In the genomic region with DNA sequence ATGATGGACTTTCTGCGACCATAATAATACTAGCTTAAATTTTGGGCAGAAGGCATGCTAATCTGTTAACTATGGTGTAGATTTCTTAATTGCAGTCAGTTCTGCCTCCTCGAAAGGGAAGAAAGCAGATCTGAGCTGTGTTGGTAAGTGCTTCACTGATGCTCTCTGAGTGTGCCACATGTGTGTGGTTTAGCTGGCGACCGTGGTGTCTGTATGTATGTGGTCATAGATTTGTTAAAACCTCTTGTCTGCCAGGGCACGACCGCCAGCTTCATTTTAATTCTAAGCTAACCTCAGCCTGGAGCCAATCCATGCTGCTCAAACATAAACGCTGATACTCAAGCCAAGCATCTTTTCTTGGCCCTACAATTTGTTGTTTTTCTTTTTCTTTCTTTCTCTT, we compare ENCODE assay signal across 28 mouse cellular contexts.
"Had no signal": no experiment of that assay in that cellular context is flagged by ENCODE, and none has a peak within 500 bp of the region (broad histone marks: within the 10 kb centered on the region; RNA-seq: fewer than 3 reads in every experiment).

No protein-coding gene starts in this region.

- H3K27me3 ChIP-seq: heart, embryonic 13.5 days; heart, embryonic 15.5 days; hindbrain, embryonic 12.5 days; intestine, embryonic 15.5 days; limb, embryonic 13.5 days; limb, embryonic 15.5 days; liver, embryonic 12.5 days had no signal

- H3K9ac ChIP-seq: heart, embryonic 13.5 days; heart, embryonic 15.5 days; hindbrain, embryonic 12.5 days; hindbrain, embryonic 14.5 days; intestine, embryonic 15.5 days; limb, embryonic 13.5 days; limb, embryonic 15.5 days; liver, embryonic 12.5 days; liver, embryonic 14.5 days had no signal

- H3K27ac ChIP-seq: gastrocnemius, adult 2 months; heart, adult 2 months; heart, embryonic 10.5 days; heart, embryonic 13.5 days; heart, embryonic 15.5 days; hindbrain, embryonic 10.5 days; hindbrain, embryonic 12.5 days; hindbrain, embryonic 14.5 days; intestine, embryonic 15.5 days; layer of hippocampus, adult 2 months; limb, embryonic 13.5 days; limb, embryonic 15.5 days; liver, embryonic 12.5 days; liver, embryonic 14.5 days had no signal

- DNase-seq: gastrocnemius, adult 2 months; gastrocnemius, postnatal 10 days; gastrocnemius, postnatal 25 days; heart, postnatal 4 days; kidney, adult 18-20 months; kidney, adult 8-10 months; kidney, postnatal 10 days; kidney, postnatal 25 days; kidney, postnatal 4 days; layer of hippocampus, adult 9-11 months; layer of hippocampus, postnatal 36 days; left cerebral cortex, postnatal 4 days had no signal

- H3K9me3 ChIP-seq: heart, embryonic 10.5 days; heart, embryonic 13.5 days; heart, embryonic 15.5 days; hindbrain, embryonic 10.5 days; hindbrain, embryonic 12.5 days; intestine, embryonic 15.5 days; limb, embryonic 13.5 days; limb, embryonic 15.5 days; liver, embryonic 12.5 days had no signal

- H3K4me1 ChIP-seq: heart, embryonic 10.5 days; heart, embryonic 13.5 days; heart, embryonic 15.5 days; hindbrain, embryonic 10.5 days; hindbrain, embryonic 12.5 days; intestine, embryonic 15.5 days; limb, embryonic 13.5 days; limb, embryonic 15.5 days; liver, embryonic 12.5 days had no signal

- ATAC-seq: hindbrain, embryonic 16.5 days; inflammation-experienced regulatory T-cells, adult 6 months; intestine, embryonic 15.5 days; intestine, postnatal 0 days; liver, embryonic 12.5 days had no signal

- H3K36me3 ChIP-seq: heart, embryonic 10.5 days; heart, embryonic 13.5 days; heart, embryonic 15.5 days; hindbrain, embryonic 10.5 days; hindbrain, embryonic 12.5 days; intestine, embryonic 15.5 days; limb, embryonic 13.5 days; limb, embryonic 15.5 days; liver, embryonic 12.5 days had no signal

- H3K4me2 ChIP-seq: heart, embryonic 13.5 days; heart, embryonic 15.5 days; hindbrain, embryonic 12.5 days; hindbrain, embryonic 14.5 days; intestine, embryonic 15.5 days; limb, embryonic 13.5 days; limb, embryonic 15.5 days; liver, embryonic 12.5 days had no signal

- H3K4me3 ChIP-seq: gastrocnemius, adult 2 months; heart, adult 2 months; heart, embryonic 10.5 days; heart, embryonic 13.5 days; heart, embryonic 15.5 days; hindbrain, embryonic 10.5 days; hindbrain, embryonic 12.5 days; intestine, embryonic 15.5 days; layer of hippocampus, adult 2 months; limb, embryonic 13.5 days; limb, embryonic 15.5 days; liver, embryonic 12.5 days had no signal
